Mouse (Mus musculus) testis, adult 2 months (tissue): ENCODE results near the gene U2surp. TPM values are rescaled to one million over a fixed set of nuclear protein-coding genes. Genes with fewer than 3 reads are reported as not detected.

Experiments used
- H3K27ac ChIP-seq: fragments of 200-500 bp; 2 replicates; pipeline ENCODE4 v1.5.1; 2012; ENCODE audit warnings: low read depth, low read length; ENCODE audit not compliant: control insufficient read depth, insufficient read depth
- H3K27me3 ChIP-seq: fragments of 200-500 bp; 2 replicates; pipeline ENCODE4 v1.6.1; 2012; ENCODE audit warnings: mild to moderate bottlenecking, low read length, moderate library complexity; ENCODE audit not compliant: control insufficient read depth, insufficient read depth
- H3K36me3 ChIP-seq: fragments of 200-500 bp; 2 replicates; pipeline ENCODE4 v1.6.1; 2012; ENCODE audit warnings: mild to moderate bottlenecking, low read length; ENCODE audit not compliant: control insufficient read depth, insufficient read depth
- H3K4me1 ChIP-seq: fragments of 200-500 bp; 2 replicates; pipeline ENCODE4 v1.6.1; 2012; ENCODE audit warnings: low read length; ENCODE audit not compliant: control insufficient read depth, insufficient read depth
- H3K4me3 ChIP-seq: fragments of 200-500 bp; 2 replicates; pipeline ENCODE4 v1.5.1; 2012; ENCODE audit warnings: low read depth, mild to moderate bottlenecking, low read length, moderate library complexity, mixed read lengths; ENCODE audit not compliant: control insufficient read depth
- CTCF ChIP-seq: fragments of 200-500 bp; IDR thresholded peaks from 2 replicates; pipeline ENCODE4 v1.5.1; 2012; ENCODE audit warnings: low read depth, mild to moderate bottlenecking, inconsistent platforms, low read length, moderate library complexity; ENCODE audit not compliant: control insufficient read depth, insufficient read depth, insufficient replicate concordance
- POLR2A ChIP-seq: fragments of 200-500 bp; IDR thresholded peaks from 2 replicates; pipeline ENCODE4 v1.6.1; 2012; ENCODE audit warnings: low read depth, mild to moderate bottlenecking, inconsistent platforms, low read length, moderate library complexity; ENCODE audit not compliant: control insufficient read depth
- polyA plus RNA-seq: library from polyadenylated mRNA; depleted of rRNA; stranded (reverse); fragments of >200 nt; gene quantifications from 2 replicates; pipeline ENCODE4 v1.2.3, GENCODE M21; 2012; rRNA removed

U2surp gene
- 3.3 and 4.0 TPM in 2 replicates for polyA plus RNA-seq

- H3K4me3 ChIP-seq = peak within 1 kb of the TSS; percentile 98
- H3K4me1 ChIP-seq = peaks cover 3% of the 10 kb centered on the region
- H3K27me3 ChIP-seq = no peaks in the 10 kb centered on the region
- peak within 1 kb of the TSS; percentile 96 for H3K27ac ChIP-seq
- TF ChIP-seq POLR2A (peak; percentile 76), CTCF (no peak)
- H3K36me3 ChIP-seq = no peaks in the 10 kb centered on the region
These were observed at the start of gene U2surp for GRCm38 (mm10) chr9:95511472-95512330. Gene U2surp (minus strand): TSS chr9:95511996.

DNA sequence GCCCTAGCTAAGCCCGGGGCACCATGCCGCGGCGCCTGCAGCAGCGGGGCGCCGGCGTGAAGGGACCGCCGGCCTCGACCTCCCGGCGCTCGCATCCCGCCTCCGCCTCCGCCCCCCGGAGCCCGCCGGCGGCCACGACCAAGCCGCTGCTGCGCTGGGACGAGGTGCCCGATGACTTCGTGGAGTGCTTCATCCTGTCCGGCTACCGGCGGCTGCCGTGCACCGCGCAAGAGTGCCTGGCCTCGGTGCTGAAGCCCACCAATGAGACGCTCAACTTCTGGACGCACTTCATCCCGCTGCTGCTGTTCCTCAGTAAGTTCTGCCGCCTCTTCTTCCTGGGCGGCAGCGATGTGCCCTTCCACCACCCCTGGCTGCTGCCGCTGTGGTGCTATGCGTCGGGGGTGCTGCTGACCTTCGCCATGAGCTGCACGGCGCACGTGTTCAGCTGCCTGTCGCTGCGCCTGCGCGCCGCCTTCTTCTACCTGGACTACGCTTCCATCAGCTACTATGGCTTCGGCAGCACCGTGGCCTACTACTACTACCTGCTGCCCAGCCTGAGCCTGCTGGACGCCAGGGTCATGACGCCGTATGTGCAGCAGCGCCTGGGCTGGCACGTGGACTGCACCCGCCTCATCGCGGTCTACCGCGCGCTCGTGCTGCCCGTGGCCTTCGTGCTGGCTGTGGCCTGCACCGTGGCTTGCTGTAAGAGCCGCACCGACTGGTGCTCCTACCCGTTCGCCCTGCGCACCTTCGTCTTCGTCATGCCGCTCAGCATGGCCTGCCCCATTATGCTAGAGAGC, 48.3 kb upstream of the U2surp start:
- no peak for TF ChIP-seq CTCF
- no peak; the same call in 1 of the 2 replicates for TF ChIP-seq POLR2A
- H3K4me1 ChIP-seq = peaks cover 6% of the 10 kb centered on the region
- H3K27me3 ChIP-seq = no peaks in the 10 kb centered on the region
- no peaks in the 10 kb centered on the region for H3K36me3 ChIP-seq
- peak overlapping the region; percentile 9; the same call in 1 of the 2 replicates for H3K27ac ChIP-seq
- peak overlapping the region; percentile 72 for H3K4me3 ChIP-seq

DNA sequence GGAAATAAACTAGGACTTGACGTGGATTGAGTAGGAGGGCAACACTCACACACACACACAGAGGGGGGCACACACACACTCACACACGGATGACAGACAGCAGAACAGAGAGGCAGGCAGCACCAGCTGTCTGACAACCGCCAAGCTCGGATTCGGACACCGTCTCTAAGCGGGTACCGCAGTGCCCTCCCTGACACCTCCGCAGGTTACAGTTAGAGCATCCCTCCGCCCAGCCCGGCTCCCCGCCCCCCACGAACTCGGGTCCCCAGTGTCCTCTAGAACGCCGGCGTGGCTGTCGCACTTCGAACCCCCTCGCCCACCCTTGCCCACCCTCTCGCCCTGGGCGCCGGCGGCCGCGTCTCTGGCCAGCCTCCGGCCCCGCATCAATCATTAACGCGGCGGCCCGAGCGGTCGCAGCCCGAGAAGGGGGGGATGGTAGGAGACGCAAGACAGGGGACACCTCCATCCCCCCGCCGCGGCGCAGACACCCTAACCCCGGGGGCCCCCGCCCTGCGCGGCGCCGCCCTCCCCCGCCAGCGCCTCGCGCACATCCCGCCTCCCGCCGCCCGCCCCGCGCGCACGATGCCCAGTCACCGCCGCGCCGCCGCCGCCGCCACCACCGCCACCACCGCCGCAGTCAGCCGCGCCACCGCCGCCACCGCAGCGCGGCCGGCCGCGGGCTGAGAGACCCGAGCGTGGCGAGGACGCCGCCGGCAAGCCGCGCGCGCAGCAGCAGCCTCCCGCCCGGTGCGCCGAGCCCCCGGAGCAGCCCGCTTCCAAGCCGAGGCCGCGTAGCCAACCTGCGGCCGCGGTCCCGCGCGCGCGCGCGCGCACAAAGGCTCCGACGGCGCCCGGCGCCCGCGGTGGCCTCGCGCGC, 47.5 kb upstream of the U2surp start, which contains the start of gene Paqr9:
Gene Paqr9 (plus strand): TSS at position 599 of the 877 bp plus-strand sequence.
- Histone ChIP-seq H3K4me3 (peak within 1 kb of the TSS; percentile 72), H3K36me3 (no peaks in the 10 kb centered on the region), H3K27me3 (no peaks in the 10 kb centered on the region), H3K27ac (peak within 1 kb of the TSS; percentile 83), H3K4me1 (peaks cover 6% of the 10 kb centered on the region)
- no peak for TF ChIP-seq CTCF
- peak; percentile 88; the same call in 1 of the 2 replicates for TF ChIP-seq POLR2A

DNA sequence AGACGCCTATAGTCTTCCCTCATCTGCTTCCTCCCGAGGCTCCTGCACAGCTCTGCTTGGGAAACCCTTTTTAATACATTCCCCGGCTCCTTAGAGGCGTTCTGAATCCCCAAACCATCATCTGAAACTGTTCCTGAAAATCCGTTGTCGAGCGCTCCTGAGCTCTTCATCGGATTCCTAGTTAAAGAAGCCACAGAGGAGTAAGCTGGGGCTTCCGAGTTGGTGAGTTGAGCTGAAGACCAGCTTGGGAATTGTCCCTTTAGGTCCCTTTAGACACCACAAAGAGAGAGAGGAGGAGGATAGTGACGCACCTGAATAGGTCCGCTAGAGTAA, 46.9 kb upstream of the U2surp start:
- no peak for TF ChIP-seq POLR2A
- no peak for TF ChIP-seq CTCF
- Histone ChIP-seq H3K36me3 (no peaks in the 10 kb centered on the region), H3K27ac (peak overlapping the region; percentile 83), H3K4me1 (peaks cover 6% of the 10 kb centered on the region), H3K4me3 (peak overlapping the region; percentile 72), H3K27me3 (no peaks in the 10 kb centered on the region)

- H3K36me3 ChIP-seq = no peaks in the 10 kb centered on the region
- H3K27ac ChIP-seq = peak overlapping the region; percentile 56; the same call in 1 of the 2 replicates
- H3K4me1 ChIP-seq = peaks cover 6% of the 10 kb centered on the region
- TF ChIP-seq POLR2A (no peak), CTCF (no peak)
- H3K4me3 ChIP-seq = peak overlapping the region; percentile 77
- no peaks in the 10 kb centered on the region for H3K27me3 ChIP-seq
These were observed 45.9 kb upstream of the U2surp start for GRCm38 (mm10) chr9:95557722-95558121.

DNA sequence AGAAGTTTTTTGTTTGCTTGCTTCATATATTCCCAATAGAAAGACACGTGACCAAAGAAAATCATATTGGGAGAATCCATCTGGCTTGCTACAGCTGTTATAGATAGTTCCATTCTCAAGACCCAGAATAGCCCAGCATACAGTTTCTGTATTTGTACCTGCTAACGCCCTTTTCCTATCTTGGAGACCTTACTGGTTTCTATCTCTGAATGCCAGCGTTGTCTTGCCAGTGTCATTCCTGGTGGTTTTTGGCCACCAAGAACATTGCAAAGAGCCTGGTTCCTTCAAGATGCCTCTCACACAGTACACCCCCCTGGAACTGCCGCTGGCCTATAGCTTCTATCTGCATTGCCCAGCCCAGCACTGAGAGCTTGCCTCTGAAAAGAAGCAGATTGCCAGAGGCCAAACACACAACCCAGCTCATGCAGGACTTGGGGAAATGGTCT, 44.3 kb upstream of the U2surp start:
- Histone ChIP-seq H3K27ac (no peak overlapping the region), H3K4me1 (peaks cover 6% of the 10 kb centered on the region), H3K36me3 (no peaks in the 10 kb centered on the region), H3K4me3 (peak overlapping the region; percentile 44), H3K27me3 (no peaks in the 10 kb centered on the region)
- no peak for TF ChIP-seq CTCF
- TF ChIP-seq POLR2A = no peak

DNA sequence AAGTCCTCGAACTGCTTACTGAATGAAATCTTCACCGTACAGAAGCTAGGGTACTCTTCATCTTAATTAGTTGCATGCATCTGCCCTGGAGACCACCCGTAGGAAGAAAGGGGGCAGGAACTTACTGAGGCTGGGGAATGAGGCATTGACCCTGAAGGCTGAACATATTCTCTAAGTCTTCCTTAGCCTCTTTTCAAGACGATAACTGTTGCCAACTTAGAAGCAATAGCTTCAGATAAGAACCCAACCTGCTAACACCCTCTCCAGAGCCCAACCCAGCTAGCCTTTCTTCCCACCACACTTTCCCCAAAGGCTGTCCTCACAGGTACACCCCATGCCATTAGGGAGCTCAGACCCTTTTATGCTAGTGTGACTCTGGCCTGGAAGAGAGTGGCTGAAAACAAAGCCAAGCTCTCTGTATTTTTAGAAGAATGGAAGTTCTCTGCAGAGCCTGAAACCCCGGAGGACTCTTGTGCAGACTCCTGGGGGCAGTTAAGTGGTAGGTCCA, 43.5 kb upstream of the U2surp start:
- Histone ChIP-seq H3K27ac (no peak overlapping the region), H3K27me3 (no peaks in the 10 kb centered on the region), H3K4me3 (no peak overlapping the region)

More for the DNA sequence above, 43.5 kb upstream of the U2surp start:
- TF ChIP-seq POLR2A (no peak), CTCF (no peak)
- Histone ChIP-seq H3K36me3 (no peaks in the 10 kb centered on the region), H3K4me1 (peaks cover 4% of the 10 kb centered on the region)
